Mouse (Mus musculus): Measurements from ENCODE around the gene Dnajc22. TPM values are rescaled to one million over a fixed set of nuclear protein-coding genes. Genes with fewer than 3 reads are reported as not detected.
A peak's percentile ranks its signal among the peaks of the same experiment; 100 is the strongest.

Dnajc22 gene
- polyA plus RNA-seq, 1 experiment = 0.06 TPM

DNA sequence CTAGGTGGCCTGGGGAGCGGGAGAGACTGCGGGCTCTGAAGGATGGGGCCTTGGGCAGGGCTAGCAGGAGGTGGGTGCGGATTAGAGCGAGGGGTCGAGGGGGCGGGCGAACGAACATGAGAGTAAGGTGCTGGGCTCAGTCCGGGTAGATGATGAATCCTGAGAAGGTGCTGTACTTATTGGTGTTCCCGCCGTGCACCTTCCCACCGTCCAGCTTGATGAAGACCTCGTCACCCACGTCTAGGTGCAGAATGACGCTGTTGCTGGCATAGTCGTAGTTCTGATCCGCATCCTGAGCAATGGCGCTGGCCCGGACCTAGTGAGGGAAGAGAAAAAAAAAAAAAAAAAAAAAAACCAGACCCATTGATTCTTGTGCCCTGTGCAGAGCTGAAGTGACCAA is 8.4 kb upstream of the Dnajc22 start:
- no peaks in the 10 kb centered on the region for H3K4me1 ChIP-seq (ENCODE audit: control insufficient read depth, insufficient read depth, low read length)
- no peak overlapping the region for H3K4me3 ChIP-seq (ENCODE audit: insufficient read depth, low read length)
- no peak overlapping the region for H3K27ac ChIP-seq (ENCODE audit: insufficient read depth, low read length)
- TF ChIP-seq POLR2A (IDR thresholded peaks at IDR 0.05; ENCODE audit: extremely low read depth, insufficient read depth, low read length) (no peak), CTCF (IDR thresholded peaks at IDR 0.05; ENCODE audit: extremely low read depth, insufficient read depth, low read length) (no peak)

DNA sequence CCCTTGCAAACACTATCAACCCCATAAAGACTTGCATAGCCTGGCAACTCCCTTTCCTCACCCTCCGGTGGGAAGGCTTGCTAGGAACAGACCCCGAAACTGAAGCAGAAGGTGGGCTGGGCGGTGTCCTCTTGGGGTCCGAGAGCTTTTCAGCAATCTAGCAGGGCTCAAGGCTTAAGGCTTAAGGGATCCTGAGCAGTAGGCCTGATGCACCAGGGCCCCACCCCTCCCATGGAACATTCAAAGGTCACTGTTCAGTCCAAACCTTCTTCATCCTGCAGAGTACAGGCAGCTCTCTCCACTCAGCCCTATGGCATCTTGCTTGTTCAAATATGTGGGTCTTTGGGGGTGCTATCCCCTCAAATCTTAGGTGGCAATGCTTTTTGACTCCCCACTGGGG is 7.0 kb upstream of the Dnajc22 start:
- no peak for TF ChIP-seq CTCF (IDR thresholded peaks at IDR 0.05; ENCODE audit: extremely low read depth, insufficient read depth, low read length)
- no peak for TF ChIP-seq POLR2A (IDR thresholded peaks at IDR 0.05; ENCODE audit: extremely low read depth, insufficient read depth, low read length)
- no peak overlapping the region for H3K27ac ChIP-seq (ENCODE audit: insufficient read depth, low read length)
- H3K4me1 ChIP-seq (ENCODE audit: control insufficient read depth, insufficient read depth, low read length) = no peaks in the 10 kb centered on the region
- H3K4me3 ChIP-seq (ENCODE audit: insufficient read depth, low read length) = no peak overlapping the region

GRCm38 (mm10) chr15:99087253-99088075 is 5.5 kb upstream of the Dnajc22 start, which contains the start of gene C1ql4:
C1ql4 (minus strand) TSS chr15:99087817.
- Histone ChIP-seq H3K4me1 (ENCODE audit: control insufficient read depth, insufficient read depth, low read length) (no peaks in the 10 kb centered on the region), H3K4me3 (ENCODE audit: insufficient read depth, low read length) (no peak within 1 kb of the TSS), H3K27ac (ENCODE audit: insufficient read depth, low read length) (no peak within 1 kb of the TSS)
- no peak for TF ChIP-seq POLR2A (IDR thresholded peaks at IDR 0.05; ENCODE audit: extremely low read depth, insufficient read depth, low read length)

GRCm38 (mm10) chr15:99088292-99088691 is 4.7 kb upstream of the Dnajc22 start:
- Histone ChIP-seq H3K4me3 (ENCODE audit: insufficient read depth, low read length) (no peak overlapping the region), H3K27ac (ENCODE audit: insufficient read depth, low read length) (no peak overlapping the region), H3K4me1 (ENCODE audit: control insufficient read depth, insufficient read depth, low read length) (no peaks in the 10 kb centered on the region)
- TF ChIP-seq POLR2A (IDR thresholded peaks at IDR 0.05; ENCODE audit: extremely low read depth, insufficient read depth, low read length) (no peak), CTCF (IDR thresholded peaks at IDR 0.05; ENCODE audit: extremely low read depth, insufficient read depth, low read length) (peak; percentile 35)

DNA sequence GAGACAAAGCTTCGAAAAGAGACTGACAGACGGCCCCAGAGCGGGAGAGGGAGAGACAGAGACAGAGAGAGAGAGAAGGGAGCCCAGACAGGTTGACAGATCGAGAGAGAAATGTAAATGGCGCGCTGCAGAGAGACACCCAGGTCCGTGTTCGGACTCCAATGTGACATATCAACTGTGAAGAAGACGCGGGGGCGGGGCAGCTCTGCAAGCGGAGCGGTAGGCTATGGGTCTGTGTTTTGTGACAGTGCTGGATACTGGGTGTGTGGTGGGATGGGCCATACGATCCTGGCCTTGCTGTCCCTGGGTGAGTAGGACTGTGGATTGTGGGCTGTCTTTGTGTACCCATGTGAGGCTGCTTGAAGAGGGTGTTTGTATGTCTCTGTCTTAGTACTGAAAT is 3.9 kb upstream of the Dnajc22 start:
- Histone ChIP-seq H3K4me3 (ENCODE audit: insufficient read depth, low read length) (no peak overlapping the region), H3K27ac (ENCODE audit: insufficient read depth, low read length) (no peak overlapping the region), H3K4me1 (ENCODE audit: control insufficient read depth, insufficient read depth, low read length) (no peaks in the 10 kb centered on the region)
- no peak for TF ChIP-seq CTCF (IDR thresholded peaks at IDR 0.05; ENCODE audit: extremely low read depth, insufficient read depth, low read length)
- TF ChIP-seq POLR2A (IDR thresholded peaks at IDR 0.05; ENCODE audit: extremely low read depth, insufficient read depth, low read length) = no peak

- TF ChIP-seq POLR2A (IDR thresholded peaks at IDR 0.05; ENCODE audit: extremely low read depth, insufficient read depth, low read length) (no peak), CTCF (IDR thresholded peaks at IDR 0.05; ENCODE audit: extremely low read depth, insufficient read depth, low read length) (peak; percentile 34)
- Histone ChIP-seq H3K4me3 (ENCODE audit: insufficient read depth, low read length) (peak overlapping the region; percentile 17; the same call in 1 of the 2 replicates), H3K4me1 (ENCODE audit: control insufficient read depth, insufficient read depth, low read length) (no peaks in the 10 kb centered on the region), H3K27ac (ENCODE audit: insufficient read depth, low read length) (no peak overlapping the region)
These were observed 605 bp downstream of the Dnajc22 start for GRCm38 (mm10) chr15:99093291-99094258.

GRCm38 (mm10) chr15:99094631-99095270 is 1.8 kb downstream of the Dnajc22 start:
- H3K4me3 ChIP-seq (ENCODE audit: insufficient read depth, low read length) = no peak overlapping the region

GRCm38 (mm10) chr15:99095356-99095755 is 2.4 kb downstream of the Dnajc22 start:
- H3K4me1 ChIP-seq (ENCODE audit: control insufficient read depth, insufficient read depth, low read length) = no peaks in the 10 kb centered on the region
- no peak overlapping the region for H3K27ac ChIP-seq (ENCODE audit: insufficient read depth, low read length)
- no peak overlapping the region for H3K4me3 ChIP-seq (ENCODE audit: insufficient read depth, low read length)
- TF ChIP-seq CTCF (IDR thresholded peaks at IDR 0.05; ENCODE audit: extremely low read depth, insufficient read depth, low read length) (no peak), POLR2A (IDR thresholded peaks at IDR 0.05; ENCODE audit: extremely low read depth, insufficient read depth, low read length) (no peak)

More at GRCm38 (mm10) chr15:99094631-99095270, 1.8 kb downstream of the Dnajc22 start:
- TF ChIP-seq CTCF (IDR thresholded peaks at IDR 0.05; ENCODE audit: extremely low read depth, insufficient read depth, low read length) (no peak), POLR2A (IDR thresholded peaks at IDR 0.05; ENCODE audit: extremely low read depth, insufficient read depth, low read length) (no peak)
- H3K4me1 ChIP-seq (ENCODE audit: control insufficient read depth, insufficient read depth, low read length) = no peaks in the 10 kb centered on the region
- no peak overlapping the region for H3K27ac ChIP-seq (ENCODE audit: insufficient read depth, low read length)

Data from cortical plate, adult 2 months (tissue).